ENCODE assay signal across 25 mouse cellular contexts in the genomic region with DNA sequence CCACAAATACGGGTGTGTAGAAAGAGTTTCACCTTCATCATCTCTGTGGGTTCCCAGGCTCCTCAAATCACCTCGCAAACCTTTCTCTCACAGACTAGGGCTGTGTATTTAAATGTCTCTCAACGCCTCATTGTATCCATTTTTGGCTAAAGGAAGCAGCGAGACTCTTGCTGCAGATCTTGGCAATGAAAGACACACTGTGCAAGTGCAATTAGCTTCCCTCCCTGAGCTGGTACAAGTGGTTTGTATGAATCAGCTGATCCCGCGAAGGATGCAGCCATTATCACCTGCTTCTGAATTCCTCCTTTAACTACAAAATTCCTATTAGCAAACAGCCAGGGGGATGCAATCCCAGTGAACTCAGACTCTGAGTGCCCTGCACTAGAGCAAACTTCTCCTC.
DNase-seq lines count a peak whose midpoint lies in the region; ATAC-seq and TF ChIP-seq lines count a peak whose summit lies in the region.
"Had no signal": no experiment of that assay in that cellular context is flagged by ENCODE, and none has a peak within 500 bp of the region (broad histone marks: within the 10 kb centered on the region; RNA-seq: fewer than 3 reads in every experiment).

No protein-coding gene starts in this region.

- H3K27me3 ChIP-seq in midbrain, embryonic 14.5 days (ENCODE audit: control insufficient read depth, insufficient read depth, low read length) = no peaks in the 10 kb centered on the region
- H3K27me3 ChIP-seq in midbrain, embryonic 13.5 days = no peaks in the 10 kb centered on the region
- no peaks in the 10 kb centered on the region for H3K27me3 ChIP-seq in neural tube, embryonic 14.5 days (ENCODE audit: control insufficient read depth, insufficient read depth, low read length)
- H3K27me3 ChIP-seq: CH12.LX; heart, embryonic 12.5 days; limb, embryonic 12.5 days; liver, embryonic 12.5 days; midbrain, embryonic 12.5 days had no signal

- H3K4me1 ChIP-seq in midbrain, embryonic 14.5 days (ENCODE audit: control insufficient read depth, insufficient read depth, low read length) = no peaks in the 10 kb centered on the region
- no peaks in the 10 kb centered on the region for H3K4me1 ChIP-seq in midbrain, embryonic 13.5 days (replicated peaks)
- H3K4me1 ChIP-seq in neural tube, embryonic 14.5 days (ENCODE audit: control insufficient read depth, insufficient read depth, low read length) = peaks cover 9% of the 10 kb centered on the region; the same call in 1 of the 2 replicates
- H3K4me1 ChIP-seq: embryonic facial prominence, embryonic 15.5 days; heart, embryonic 12.5 days; liver, embryonic 12.5 days; midbrain, embryonic 12.5 days had no signal

- no peaks in the 10 kb centered on the region for H3K9me3 ChIP-seq in midbrain, embryonic 14.5 days (ENCODE audit: control insufficient read depth, low read length)
- H3K9me3 ChIP-seq in midbrain, embryonic 13.5 days = no peaks in the 10 kb centered on the region
- no peaks in the 10 kb centered on the region for H3K9me3 ChIP-seq in neural tube, embryonic 14.5 days (ENCODE audit: control insufficient read depth, low read length)
- H3K9me3 ChIP-seq: embryonic facial prominence, embryonic 15.5 days; heart, embryonic 12.5 days; limb, embryonic 12.5 days; liver, embryonic 12.5 days; midbrain, embryonic 12.5 days had no signal

- no peak for TF ChIP-seq CTCF in brain, embryonic 14.5 days (IDR thresholded peaks at IDR 0.05; ENCODE audit: borderline replicate concordance, extremely low read depth, insufficient read depth, insufficient read length)

- no peaks in the 10 kb centered on the region for H3K36me3 ChIP-seq in midbrain, embryonic 14.5 days (ENCODE audit: control insufficient read depth, insufficient read depth, low read length)
- H3K36me3 ChIP-seq in midbrain, embryonic 13.5 days = no peaks in the 10 kb centered on the region
- H3K36me3 ChIP-seq in neural tube, embryonic 14.5 days (ENCODE audit: control insufficient read depth, insufficient read depth, low read length) = no peaks in the 10 kb centered on the region
- H3K36me3 ChIP-seq: embryonic facial prominence, embryonic 15.5 days; heart, embryonic 12.5 days; limb, embryonic 12.5 days; liver, embryonic 12.5 days; midbrain, embryonic 12.5 days had no signal

- no peak for TF ChIP-seq POLR2A in brain, embryonic 14.5 days (IDR thresholded peaks at IDR 0.05; ENCODE audit: borderline replicate concordance, extremely low read depth, insufficient read depth, insufficient read length, poor library complexity, severe bottlenecking)

- DNase-seq in frontal cortex, postnatal 14 days (ENCODE audit: low spot score in 2 of 2) = no peak
- DNase-seq in midbrain, embryonic 14.5 days = peak; percentile 23
- DNase-seq in brain, embryonic 14.5 days (ENCODE audit: low read depth) = peak; percentile 79
- DNase-seq in adrenal gland, adult (ENCODE audit: inconsistent age in 2 of 2, low spot score in 1 of 2) = no peak
- DNase-seq: adrenal gland, postnatal 25 days; cerebellum, adult 18-20 months; cerebellum, postnatal 25 days; gastrocnemius, adult 2 months; heart, postnatal 14 days; kidney, adult 8-10 months; kidney, postnatal 25 days; lung, embryonic 14.5 days; lung, postnatal 4 days; right cerebral cortex, adult 18-20 months; thymus, adult 18-20 months; thymus, postnatal 4 days had no signal

- 74% methylated on average over 6 of the region's 6 CpGs for WGBS in midbrain, embryonic 14.5 days
- 70% methylated on average over 6 of the region's 6 CpGs for WGBS in midbrain, embryonic 13.5 days
- WGBS in neural tube, embryonic 14.5 days = 46% methylated on average over 6 of the region's 6 CpGs

- H3K9ac ChIP-seq in midbrain, embryonic 14.5 days (replicated peaks; ENCODE audit: low read length) = no peak overlapping the region
- H3K9ac ChIP-seq in midbrain, embryonic 13.5 days (replicated peaks) = no peak overlapping the region
- no peak overlapping the region for H3K9ac ChIP-seq in neural tube, embryonic 14.5 days (replicated peaks; ENCODE audit: low read depth, low read length)
- H3K9ac ChIP-seq: embryonic facial prominence, embryonic 15.5 days; heart, embryonic 12.5 days; limb, embryonic 12.5 days; liver, embryonic 12.5 days; lung, embryonic 14.5 days; midbrain, embryonic 12.5 days had no signal

- no peak overlapping the region for H3K4me2 ChIP-seq in midbrain, embryonic 14.5 days (ENCODE audit: low read length)
- no peak overlapping the region for H3K4me2 ChIP-seq in midbrain, embryonic 13.5 days (replicated peaks)
- H3K4me2 ChIP-seq in neural tube, embryonic 14.5 days (ENCODE audit: low read depth, low read length) = no peak overlapping the region
- H3K4me2 ChIP-seq: embryonic facial prominence, embryonic 15.5 days; heart, embryonic 12.5 days; limb, embryonic 12.5 days; liver, embryonic 12.5 days; lung, embryonic 14.5 days; midbrain, embryonic 12.5 days had no signal

- no peak overlapping the region for H3K4me3 ChIP-seq in midbrain, embryonic 14.5 days (replicated peaks; ENCODE audit: low read depth, low read length)
- H3K4me3 ChIP-seq in midbrain, embryonic 13.5 days (replicated peaks) = no peak overlapping the region
- no peak overlapping the region for H3K4me3 ChIP-seq in neural tube, embryonic 14.5 days (ENCODE audit: low read depth, low read length)
- H3K4me3 ChIP-seq: embryonic facial prominence, embryonic 15.5 days; gastrocnemius, adult 2 months; heart, embryonic 12.5 days; limb, embryonic 12.5 days; liver, embryonic 12.5 days; midbrain, embryonic 12.5 days had no signal

- peak; percentile 84 for ATAC-seq in frontal cortex, adult (ENCODE audit: low TSS enrichment)
- no peak for ATAC-seq in midbrain, embryonic 14.5 days (ENCODE audit: low FRiP score, low TSS enrichment)
- no peak for ATAC-seq in midbrain, embryonic 13.5 days
- no peak for ATAC-seq in neural tube, embryonic 14.5 days (ENCODE audit: low read depth)
- ATAC-seq: liver, embryonic 12.5 days had no signal

- no peak overlapping the region for H3K27ac ChIP-seq in midbrain, embryonic 14.5 days (replicated peaks; ENCODE audit: low read depth, low read length)
- no peak overlapping the region for H3K27ac ChIP-seq in midbrain, embryonic 13.5 days
- peak overlapping the region; percentile 48 for H3K27ac ChIP-seq in neural tube, embryonic 14.5 days (ENCODE audit: low read depth, low read length)
- H3K27ac ChIP-seq: embryonic facial prominence, embryonic 15.5 days; gastrocnemius, adult 2 months; limb, embryonic 12.5 days; liver, embryonic 12.5 days; midbrain, embryonic 12.5 days had no signal

Comparison
In these comparisons a context has a peak if more than half of its experiments do, and no peak if none do; other contexts are left out.
1. DNase-seq: peak in midbrain, embryonic 14.5 days (single experiment) and brain, embryonic 14.5 days (single experiment); none in frontal cortex, postnatal 14 days (0 of 2) and adrenal gland, adult (0 of 2).